Mouse (Mus musculus) T-helper 2 cell (primary cell): ENCODE data around the gene Mcm6.
"Not testable (repeated sequence)": the region's sequence is repeated elsewhere in the genome, so short reads cannot be mapped to it uniquely, and the experiment has no call there.

Experiments
- in situ Hi-C: fragments of 300-600 bp; cut with MboI, MseI; formaldehyde crosslinking; loops from one replicate; pipeline ENCODE4 v1.15.1; 2025; ENCODE audit warnings: high pct_unique_total_duplicates

Mcm6 gene

GRCm38 (mm10) chr1:128337708-128338320, 21.6 kb downstream of the Mcm6 start:
- in situ Hi-C loops, result no loop called here

GRCm38 (mm10) chr1:128330313-128330712, 29.2 kb downstream of the Mcm6 start:
- in situ Hi-C loops, result loop anchor here (5.0 kb wide), 1 partner anchor 63 kb away; no protein-coding TSS in a partner anchor

GRCm38 (mm10) chr1:128328218-128328617, 31.2 kb downstream of the Mcm6 start, which contains the start of gene Lct:
Gene Lct, minus strand, starts transcription at chr1:128328318.
- in situ Hi-C loops, result no loop called here

GRCm38 (mm10) chr1:128327165-128327564, 32.3 kb downstream of the Mcm6 start:
- in situ Hi-C loops, result no loop called here

GRCm38 (mm10) chr1:128324776-128325175, 34.7 kb downstream of the Mcm6 start:
- in situ Hi-C loops, result no loop called here

- in situ Hi-C loops, result no loop called here
Observed at GRCm38 (mm10) chr1:128323026-128323643, 36.3 kb downstream of the Mcm6 start.

- in situ Hi-C loops, result not testable (repeated sequence)
Observed at GRCm38 (mm10) chr1:128319266-128319665, 40.2 kb downstream of the Mcm6 start.

GRCm38 (mm10) chr1:128314665-128315064, 44.8 kb downstream of the Mcm6 start:
- in situ Hi-C loops, result no loop called here

GRCm38 (mm10) chr1:128309043-128309442, 50.4 kb downstream of the Mcm6 start:
- in situ Hi-C loops, result no loop called here

- in situ Hi-C loops, result no loop called here
Observed at GRCm38 (mm10) chr1:128303900-128304299, 55.6 kb downstream of the Mcm6 start.

GRCm38 (mm10) chr1:128295717-128296528, 63.5 kb downstream of the Mcm6 start:
- in situ Hi-C loops, result no loop called here

- in situ Hi-C loops, result no loop called here
Observed at GRCm38 (mm10) chr1:128295296-128295695, 64.2 kb downstream of the Mcm6 start.

- in situ Hi-C loops, result no loop called here
Observed at GRCm38 (mm10) chr1:128293524-128293923, 65.9 kb downstream of the Mcm6 start.

- in situ Hi-C loops, result no loop called here
Observed at GRCm38 (mm10) chr1:128290295-128290694, 69.2 kb downstream of the Mcm6 start.

GRCm38 (mm10) chr1:128285136-128285535, 74.3 kb downstream of the Mcm6 start:
- in situ Hi-C loops, result no loop called here

GRCm38 (mm10) chr1:128284157-128284690, 75.2 kb downstream of the Mcm6 start:
- in situ Hi-C loops, result no loop called here

GRCm38 (mm10) chr1:128282924-128283323, 76.5 kb downstream of the Mcm6 start:
- in situ Hi-C loops, result no loop called here

- in situ Hi-C loops, result no loop called here
Observed at GRCm38 (mm10) chr1:128281753-128282152, 77.7 kb downstream of the Mcm6 start.
